Mouse (Mus musculus) telencephalon, adult 2 months (tissue): ENCODE results near the gene Jade3.

Experiments
- DNase-seq: peaks from one replicate; pipeline ENCODE4 v3.0.0-alpha.2; 2011; ENCODE audit warnings: low read depth, low spot score

Jade3 gene

GRCm38 (mm10) chrX:20548011-20548879 is 122.8 kb downstream of the Jade3 start:
- DNase-seq: no peak

GRCm38 (mm10) chrX:20548880-20549440 is 123.5 kb downstream of the Jade3 start:
- no peak for DNase-seq

- no peak for DNase-seq
These were observed 124.0 kb downstream of the Jade3 start, which contains the start of gene Rgn for GRCm38 (mm10) chrX:20549532-20549931. Gene Rgn, plus strand, starts transcription at chrX:20549787.

DNA sequence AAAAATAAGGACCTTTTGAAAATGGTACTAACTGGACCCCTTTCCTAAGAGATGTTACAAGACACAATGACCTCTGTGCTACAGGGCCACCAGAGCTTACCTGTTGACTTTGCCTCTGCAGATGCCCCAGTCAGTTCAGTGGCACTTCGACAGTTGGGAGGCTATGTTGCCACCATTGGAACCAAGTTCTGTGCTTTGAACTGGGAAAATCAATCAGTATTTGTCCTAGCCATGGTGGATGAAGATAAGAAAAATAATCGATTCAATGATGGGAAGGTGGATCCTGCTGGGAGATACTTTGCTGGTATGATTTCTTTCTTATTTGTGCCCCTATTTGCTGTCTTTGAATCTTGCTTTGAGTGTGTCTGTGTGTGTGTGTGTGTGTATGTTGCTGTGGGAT is 126.7 kb downstream of the Jade3 start:
- DNase-seq: no peak

DNA sequence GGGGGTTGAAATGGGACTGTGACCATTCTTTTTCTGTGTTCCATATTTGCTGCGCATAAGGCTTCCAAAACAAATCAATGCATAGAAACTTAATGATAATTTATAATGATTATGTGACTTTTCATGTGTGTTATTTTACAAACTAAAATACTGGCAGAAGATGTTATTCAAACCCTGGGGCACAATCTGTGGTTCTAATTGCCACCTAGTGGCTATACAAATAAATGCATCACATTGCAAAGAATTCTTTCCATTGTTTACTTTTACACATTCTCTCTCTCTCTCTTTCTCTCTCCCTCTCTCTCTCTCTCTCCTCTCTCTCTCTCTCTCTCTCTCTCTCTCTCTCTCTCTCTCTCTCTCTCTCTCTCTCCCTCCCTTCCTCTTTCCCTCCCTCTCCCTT is 136.4 kb downstream of the Jade3 start:
- DNase-seq: no peak

DNA sequence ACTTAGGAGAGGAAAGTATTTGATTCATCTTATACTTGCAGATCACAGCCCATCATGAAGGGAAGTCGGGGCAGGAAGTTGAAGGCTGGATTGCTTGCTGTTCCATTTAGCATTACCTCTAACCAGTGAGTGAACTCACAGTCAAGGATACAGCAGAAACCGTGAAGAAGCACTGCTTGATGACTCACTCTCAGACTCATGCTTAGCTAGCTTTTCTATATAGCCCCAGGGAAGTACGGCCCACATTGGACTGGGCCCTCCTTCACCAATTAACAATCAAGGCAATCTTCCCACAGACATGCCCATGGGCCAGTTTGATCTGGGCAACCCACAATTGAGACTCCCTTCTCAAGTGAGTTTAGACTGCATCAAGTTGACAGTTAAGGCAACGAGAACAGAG is 138.5 kb downstream of the Jade3 start:
- DNase-seq: no peak
